Comparison of ENCODE assay signal across 21 mouse cellular contexts in the genomic region with DNA sequence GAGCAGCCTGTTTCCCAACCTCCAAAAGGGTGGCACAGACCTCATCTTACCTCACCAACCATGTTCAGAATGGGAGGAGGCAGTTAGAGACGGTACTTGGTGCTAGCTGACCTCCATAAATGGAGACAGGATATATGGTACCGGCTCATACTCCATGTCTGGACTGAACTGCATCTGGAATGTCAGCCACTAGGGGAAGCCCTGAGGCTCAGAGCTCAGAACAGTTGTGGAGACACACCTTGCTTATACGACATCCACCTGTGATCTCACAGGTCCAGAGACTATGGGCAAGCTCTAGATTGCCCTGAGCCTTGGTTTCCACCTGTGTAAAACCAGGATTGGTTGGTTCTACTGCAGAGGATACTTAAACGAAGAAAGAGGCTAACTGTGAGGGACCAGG.
DNase-seq lines count a peak whose midpoint lies in the region; ATAC-seq and TF ChIP-seq lines count a peak whose summit lies in the region.
"Had no signal": no experiment of that assay in that cellular context is flagged by ENCODE, and none has a peak within 500 bp of the region (broad histone marks: within the 10 kb centered on the region; RNA-seq: fewer than 3 reads in every experiment).

No protein-coding gene starts in this region.

- TF ChIP-seq CTCF in cerebellum, adult 2 months (IDR thresholded peaks at IDR 0.05; ENCODE audit: borderline replicate concordance, insufficient read depth, low read depth, low read length): 0 out of 2 replicates have a peak, but pooled peaks have one; percentile 1
- peak; percentile 26; the same call in 1 of the 2 replicates for TF ChIP-seq CTCF in kidney, adult 2 months (conservative IDR thresholded peaks at IDR 0.05; ENCODE audit: insufficient read depth, insufficient read length, low read depth, low read length)
- TF ChIP-seq CTCF in lung, embryonic 14.5 days (IDR thresholded peaks at IDR 0.05; ENCODE audit: low read depth): peak; percentile 65
- peak; percentile 62 for TF ChIP-seq CTCF in stomach, postnatal 0 days (IDR thresholded peaks at IDR 0.05; ENCODE audit: low read depth)

- H3K4me1 ChIP-seq in cerebellum, adult 2 months (ENCODE audit: control insufficient read depth, insufficient read depth, low read length): no peaks in the 10 kb centered on the region
- no peaks in the 10 kb centered on the region for H3K4me1 ChIP-seq in kidney, adult 2 months (ENCODE audit: control insufficient read depth, insufficient read depth, low read length)
- peaks cover 11% of the 10 kb centered on the region for H3K4me1 ChIP-seq in lung, embryonic 14.5 days (ENCODE audit: insufficient read depth)
- no peaks in the 10 kb centered on the region for H3K4me1 ChIP-seq in stomach, postnatal 0 days (replicated peaks; ENCODE audit: control insufficient read depth, insufficient read depth)
- H3K4me1 ChIP-seq: forebrain, embryonic 13.5 days; neural tube, embryonic 13.5 days had no signal

- H3K9me3 ChIP-seq in lung, embryonic 14.5 days (ENCODE audit: low read depth, low read length): no peaks in the 10 kb centered on the region
- H3K9me3 ChIP-seq in stomach, postnatal 0 days (ENCODE audit: control insufficient read depth, low read length): no peaks in the 10 kb centered on the region
- H3K9me3 ChIP-seq: forebrain, embryonic 13.5 days; limb, embryonic 13.5 days; neural tube, embryonic 13.5 days had no signal

- no peaks in the 10 kb centered on the region for H3K27me3 ChIP-seq in cerebellum, adult 2 months (ENCODE audit: control insufficient read depth, insufficient read depth, low read length)
- H3K27me3 ChIP-seq in kidney, adult 2 months (replicated peaks; ENCODE audit: control insufficient read depth, insufficient read depth, low read length): no peaks in the 10 kb centered on the region
- H3K27me3 ChIP-seq in lung, embryonic 14.5 days (ENCODE audit: insufficient read depth, low read length): peaks cover 16% of the 10 kb centered on the region
- no peaks in the 10 kb centered on the region for H3K27me3 ChIP-seq in stomach, postnatal 0 days (ENCODE audit: control insufficient read depth, insufficient read depth, low read length)
- H3K27me3 ChIP-seq: forebrain, embryonic 13.5 days; neural tube, embryonic 13.5 days had no signal

- H3K27ac ChIP-seq in cerebellum, adult 2 months (ENCODE audit: insufficient read depth, low read length): no peak overlapping the region
- H3K27ac ChIP-seq in kidney, adult 2 months (ENCODE audit: insufficient read depth, low read depth, low read length): no peak overlapping the region
- H3K27ac ChIP-seq in lung, embryonic 14.5 days (ENCODE audit: low read depth): no peak overlapping the region
- no peak overlapping the region for H3K27ac ChIP-seq in stomach, postnatal 0 days (replicated peaks)
- H3K27ac ChIP-seq: forebrain, embryonic 13.5 days; limb, embryonic 13.5 days; neural tube, embryonic 13.5 days had no signal

- H3K4me2 ChIP-seq in lung, embryonic 14.5 days: no peak overlapping the region
- no peak overlapping the region for H3K4me2 ChIP-seq in stomach, postnatal 0 days (replicated peaks; ENCODE audit: low read depth)
- H3K4me2 ChIP-seq: forebrain, embryonic 13.5 days; heart, embryonic 11.5 days; limb, embryonic 13.5 days; neural tube, embryonic 13.5 days had no signal

- no peak overlapping the region for H3K4me3 ChIP-seq in cerebellum, adult 2 months (replicated peaks; ENCODE audit: insufficient read depth, low read depth, low read length)
- no peak overlapping the region for H3K4me3 ChIP-seq in kidney, adult 2 months (ENCODE audit: insufficient read depth, low read depth, low read length)
- no peak overlapping the region for H3K4me3 ChIP-seq in lung, embryonic 14.5 days (ENCODE audit: low read depth, low read length)
- H3K4me3 ChIP-seq in stomach, postnatal 0 days (ENCODE audit: low read depth, low read length): no peak overlapping the region
- H3K4me3 ChIP-seq: forebrain, embryonic 13.5 days; limb, embryonic 13.5 days; neural tube, embryonic 13.5 days had no signal

- 88% methylated on average over 4 of the region's 4 CpGs for WGBS in cerebellum, adult 2 months
- WGBS in kidney, adult 2 months: 61% methylated on average over 4 of the region's 4 CpGs
- 45% methylated on average over 4 of the region's 4 CpGs for WGBS in lung, embryonic 14.5 days
- 64% methylated on average over 4 of the region's 4 CpGs for WGBS in stomach, postnatal 0 days

- no peak for TF ChIP-seq POLR2A in cerebellum, adult 2 months (IDR thresholded peaks at IDR 0.05; ENCODE audit: borderline replicate concordance, insufficient read depth, low read length)
- TF ChIP-seq POLR2A in kidney, adult 2 months (IDR thresholded peaks at IDR 0.05; ENCODE audit: low read depth, low read length): no peak

- no peak for TF ChIP-seq EP300 in stomach, postnatal 0 days (optimal IDR thresholded peaks at IDR 0.05)

- no peak for DNase-seq in cerebellum, adult 2 months
- no peak for DNase-seq in cerebellum, adult 11 months
- no peak for DNase-seq in kidney, adult 2 months
- DNase-seq in kidney, adult 11 months: no peak
- DNase-seq in lung, embryonic 14.5 days: no peak
- DNase-seq in lung, postnatal 4 days: no peak
- DNase-seq in stomach, postnatal 0 days (ENCODE audit: low spot score): no peak
- DNase-seq: adrenal gland, postnatal 14 days; cerebellum, postnatal 10 days; embryo, embryonic 11 days; gastrocnemius, postnatal 25 days; heart, postnatal 4 days; layer of hippocampus, adult 9-11 months; right cerebral cortex, postnatal 14 days; thymus, postnatal 25 days had no signal

- no peak for ATAC-seq in lung, embryonic 14.5 days (ENCODE audit: insufficient read depth)
- peak; percentile 7; the same call in 1 of the 2 replicates for ATAC-seq in stomach, postnatal 0 days (ENCODE audit: low FRiP score, low TSS enrichment)
- ATAC-seq in inflammation-experienced regulatory T-cells, adult 6 months: no peak
- ATAC-seq: activated CD4-positive, CD25-positive, alpha-beta regulatory T cell, adult 4 months; forebrain, embryonic 13.5 days had no signal

- no peak overlapping the region for H3K9ac ChIP-seq in lung, embryonic 14.5 days
- no peak overlapping the region for H3K9ac ChIP-seq in stomach, postnatal 0 days (ENCODE audit: low read length)
- H3K9ac ChIP-seq: forebrain, embryonic 13.5 days; limb, embryonic 13.5 days; neural tube, embryonic 13.5 days had no signal

- H3K36me3 ChIP-seq in kidney, adult 2 months (ENCODE audit: control insufficient read depth, insufficient read depth, low read length): no peaks in the 10 kb centered on the region
- H3K36me3 ChIP-seq in lung, embryonic 14.5 days (ENCODE audit: insufficient read depth): no peaks in the 10 kb centered on the region
- H3K36me3 ChIP-seq in stomach, postnatal 0 days (ENCODE audit: control insufficient read depth, insufficient read depth, low read length): no peaks in the 10 kb centered on the region
- H3K36me3 ChIP-seq: limb, embryonic 13.5 days; neural tube, embryonic 13.5 days had no signal

Comparison
In these comparisons a context has a peak if more than half of its experiments do, and no peak if none do; other contexts are left out.
1. CTCF ChIP-seq: peak in every context shown above with its lines; median percentile 65 in lung, embryonic 14.5 days; 62 in stomach, postnatal 0 days; 26 in kidney, adult 2 months; 1 in cerebellum, adult 2 months.